Mouse (Mus musculus) layer of hippocampus, postnatal 36 days (tissue): ENCODE results near the gene Shcbp1l. TPM values are rescaled to one million over a fixed set of nuclear protein-coding genes. Genes with fewer than 3 reads are reported as not detected.
"Not testable (repeated sequence)": the region's sequence is repeated elsewhere in the genome, so short reads cannot be mapped to it uniquely, and the experiment has no call there.

Experiments used
- DNase-seq, 2 experiments: peaks; one replicate each; pipeline ENCODE4 v3.0.0; 2022
- total RNA-seq, 2 experiments: library from RNA; stranded (reverse); gene quantifications; 2 replicates each; pipeline ENCODE4 v1.2.3; 2021

Shcbp1l gene
- total RNA-seq, 2 experiments from 2014 or later: 3.8 to 6.0 TPM

GRCm38 (mm10) chr1:153424271-153424670 is 691 bp upstream of the Shcbp1l start:
- DNase-seq: no peak

- DNase-seq: no peak
Observed at GRCm38 (mm10) chr1:153431158-153431557, 6.2 kb downstream of the Shcbp1l start.

- no peak for DNase-seq
Observed at GRCm38 (mm10) chr1:153431701-153432100, 6.7 kb downstream of the Shcbp1l start.

- no peak for DNase-seq
Observed at GRCm38 (mm10) chr1:153432329-153432728, 7.4 kb downstream of the Shcbp1l start.

- no peak for DNase-seq
Observed at GRCm38 (mm10) chr1:153433851-153434589, 9.1 kb downstream of the Shcbp1l start.

GRCm38 (mm10) chr1:153437536-153437935 is 12.6 kb downstream of the Shcbp1l start:
- no peak for DNase-seq

- DNase-seq: no peak
Observed at GRCm38 (mm10) chr1:153440752-153441151, 15.8 kb downstream of the Shcbp1l start.

GRCm38 (mm10) chr1:153441656-153442055 is 16.7 kb downstream of the Shcbp1l start:
- DNase-seq: no peak

- DNase-seq: no peak
Observed at GRCm38 (mm10) chr1:153443019-153443418, 18.1 kb downstream of the Shcbp1l start.

GRCm38 (mm10) chr1:153443632-153444031 is 18.7 kb downstream of the Shcbp1l start:
- no peak for DNase-seq

GRCm38 (mm10) chr1:153446120-153446831 is 21.3 kb downstream of the Shcbp1l start:
- no peak for DNase-seq

GRCm38 (mm10) chr1:153451237-153452154 is 26.5 kb downstream of the Shcbp1l start:
- peak; percentile 48 to 50 for DNase-seq

GRCm38 (mm10) chr1:153453146-153453642 is 28.2 kb downstream of the Shcbp1l start:
- DNase-seq: no peak

- DNase-seq: no peak
Observed at GRCm38 (mm10) chr1:153456137-153456536, 31.2 kb downstream of the Shcbp1l start.

- no peak for DNase-seq
Observed at GRCm38 (mm10) chr1:153461796-153462195, 36.8 kb downstream of the Shcbp1l start.

- no peak for DNase-seq
Observed at GRCm38 (mm10) chr1:153479296-153479695, 54.3 kb downstream of the Shcbp1l start.

- DNase-seq: peak in 1 of 2 experiments; percentile 46
Observed at GRCm38 (mm10) chr1:153480386-153481024, 55.5 kb downstream of the Shcbp1l start.

- DNase-seq: no peak
Observed at GRCm38 (mm10) chr1:153481025-153481412, 56.1 kb downstream of the Shcbp1l start.

GRCm38 (mm10) chr1:153485201-153485796 is 60.3 kb downstream of the Shcbp1l start:
- no peak for DNase-seq

GRCm38 (mm10) chr1:153486120-153486519 is 61.2 kb downstream of the Shcbp1l start:
- not testable (repeated sequence) for DNase-seq

- DNase-seq: peak in 1 of 2 experiments; percentile 46
Observed at GRCm38 (mm10) chr1:153486767-153487499, 62.0 kb downstream of the Shcbp1l start.
